Mouse (Mus musculus) common myeloid progenitor, adult 5-6 weeks (primary cell): ENCODE measurements around the gene Zbtb22. TPM values are rescaled to one million over a fixed set of nuclear protein-coding genes. Genes with fewer than 3 reads are reported as not detected.

ENCODE experiments used
- ATAC-seq: replicated peaks from 2 replicates; pipeline ENCODE4 v1.8.0; 2016; ENCODE audit warnings: low read depth, mild to moderate bottlenecking, moderate TSS enrichment, inconsistent platforms; ENCODE audit not compliant: poor library complexity, severe bottlenecking
- total RNA-seq: library from RNA; stranded (forward); fragments of 200-1000, 187-1606 nt; gene quantifications from 2 replicates; pipeline ENCODE4 v1.2.3, GENCODE M21; 2017

Gene Zbtb22
- total RNA-seq, 1 experiment from 2014 or later, result 24.1 TPM

GRCm38 (mm10) chr17:33919351-33920281, 3.9 kb downstream of the Zbtb22 start:
- peak; percentile 58 for ATAC-seq

- peak; percentile 29 for ATAC-seq
Measured at GRCm38 (mm10) chr17:33920282-33921097, 4.8 kb downstream of the Zbtb22 start.

- no peak for ATAC-seq
Measured at GRCm38 (mm10) chr17:33921361-33921760, 5.7 kb downstream of the Zbtb22 start.

GRCm38 (mm10) chr17:33924577-33925283, 9.0 kb downstream of the Zbtb22 start:
- no peak for ATAC-seq

GRCm38 (mm10) chr17:33925406-33926116, 9.9 kb downstream of the Zbtb22 start:
- ATAC-seq, result no peak

GRCm38 (mm10) chr17:33926207-33926932, 10.7 kb downstream of the Zbtb22 start:
- no peak for ATAC-seq

GRCm38 (mm10) chr17:33928251-33928947, 12.7 kb downstream of the Zbtb22 start:
- ATAC-seq, result no peak

- peak; percentile 73 for ATAC-seq
Measured at GRCm38 (mm10) chr17:33929371-33930279, 13.9 kb downstream of the Zbtb22 start, which contains the start of gene Rgl2. Gene Rgl2, plus strand, starts transcription at chr17:33929543.

GRCm38 (mm10) chr17:33930280-33931158, 14.8 kb downstream of the Zbtb22 start:
- ATAC-seq, result peak; percentile 17; the same call in 1 of the 2 replicates

GRCm38 (mm10) chr17:33931159-33931866, 15.6 kb downstream of the Zbtb22 start:
- no peak for ATAC-seq

GRCm38 (mm10) chr17:33931947-33932346, 16.2 kb downstream of the Zbtb22 start:
- ATAC-seq, result no peak

- ATAC-seq, result no peak
Measured at GRCm38 (mm10) chr17:33932448-33932847, 16.7 kb downstream of the Zbtb22 start.

GRCm38 (mm10) chr17:33932970-33933369, 17.3 kb downstream of the Zbtb22 start:
- no peak for ATAC-seq

- ATAC-seq, result no peak
Measured at GRCm38 (mm10) chr17:33935422-33936055, 19.8 kb downstream of the Zbtb22 start.

GRCm38 (mm10) chr17:33936993-33937392, 21.3 kb downstream of the Zbtb22 start:
- ATAC-seq, result no peak
